Mouse (Mus musculus): ENCODE measurements at regions not wholly inside any gene's neighbourhood (a gene's known extent, or its start where the extent isn't known, plus 50 kb on each side); places are given as distances from the start of the nearest gene placed in this dataset.

- no peak for TF ChIP-seq CTCF (conservative IDR thresholded peaks at IDR 0.05; ENCODE audit: low read length)
- no peak for TF ChIP-seq NANOG (IDR thresholded peaks at IDR 0.05; ENCODE audit: borderline replicate concordance, low read length)
- no peak for TF ChIP-seq POU5F1 (IDR thresholded peaks at IDR 0.05; ENCODE audit: borderline replicate concordance, low read length)
Observed at GRCm38 (mm10) chr16:84646172-84646684, 89.3 kb downstream of the Mrpl39 start.

Measured in E14TG2a.4 (cell line).